Mouse (Mus musculus) neural tube, embryonic 11.5 days (tissue): ENCODE data around the gene Ttc5. TPM values are rescaled to one million over a fixed set of nuclear protein-coding genes. Genes with fewer than 3 reads are reported as not detected.
A peak's percentile ranks its signal among the peaks of the same experiment; 100 is the strongest.

Experiments
- ATAC-seq: fragments of 200-750 bp; cut with Nextera tagmentation; 2 replicates; pipeline ENCODE4 v1.8.0; 2017; ENCODE audit warnings: moderate number of reproducible peaks, mild to moderate bottlenecking, moderate TSS enrichment, moderate library complexity; ENCODE audit not compliant: insufficient read depth, low FRiP score, low TSS enrichment
- DNase-seq: peaks from one replicate; pipeline ENCODE4 v3.0.0-alpha.2; 2015; ENCODE audit warnings: low spot score
- H3K27ac ChIP-seq: fragments of 300-500 bp; sonication (generic); 2 replicates; pipeline ENCODE4 v1.5.1; 2014; ENCODE audit warnings: low read depth, mild to moderate bottlenecking, low read length
- H3K27me3 ChIP-seq: fragments of 300-500 bp; sonication (generic); 2 replicates; pipeline ENCODE4 v1.6.1; 2014; ENCODE audit warnings: mild to moderate bottlenecking, low read length, mixed read lengths; ENCODE audit not compliant: control insufficient read depth, insufficient read depth
- H3K36me3 ChIP-seq: fragments of 300-500 bp; sonication (generic); 2 replicates; pipeline ENCODE4 v1.6.1; 2014; ENCODE audit warnings: mild to moderate bottlenecking, low read length, moderate library complexity, mixed read lengths; ENCODE audit not compliant: control insufficient read depth, insufficient read depth
- H3K4me1 ChIP-seq: fragments of 300-500 bp; sonication (generic); 2 replicates; pipeline ENCODE4 v1.6.1; 2014; ENCODE audit warnings: low read length, mixed read lengths; ENCODE audit not compliant: control insufficient read depth, insufficient read depth
- H3K4me2 ChIP-seq: fragments of 300-500 bp; sonication (generic); 2 replicates; pipeline ENCODE4 v1.6.1; 2014; ENCODE audit warnings: low read depth, mild to moderate bottlenecking, moderate library complexity
- H3K4me3 ChIP-seq: fragments of 300-500 bp; sonication (generic); 2 replicates; pipeline ENCODE4 v1.5.1; 2014; ENCODE audit warnings: low read depth, low read length
- H3K9ac ChIP-seq: fragments of 300-500 bp; sonication (generic); 2 replicates; pipeline ENCODE4 v1.6.1; 2014; ENCODE audit warnings: mild to moderate bottlenecking, low read length
- H3K9me3 ChIP-seq: fragments of 300-500 bp; sonication (generic); 2 replicates; pipeline ENCODE4 v1.6.1; 2016; ENCODE audit warnings: low read length; ENCODE audit not compliant: control insufficient read depth
- WGBS: fragments of 180-500 bp; shearing (Covaris S2); extraction: QIAGEN DNeasy Blood & Tissue Kit; methylation state at CpG from one replicate; pipeline ENCODE4 v1.1.7; 2014; 5-methylcytosine and 5-hydroxymethylcytosine counted together
- polyA plus RNA-seq: library from polyadenylated mRNA; unstranded; fragments of >200 nt; fragmentation: Nextera tagmentation; extraction: Ambion mirVana; gene quantifications from 2 replicates; pipeline ENCODE4 v1.2.1, GENCODE M21; 2014

Gene Ttc5
- polyA plus RNA-seq, 1 experiment from 2014 or later = 100 TPM

GRCm38 (mm10) chr14:50795261-50795935 lies 10.1 kb upstream of the Ttc5 start:
- no peak for DNase-seq
- no peak for ATAC-seq
- WGBS = 93% methylated on average over 24 of the region's 24 CpGs
- Histone ChIP-seq H3K4me3 (no peak overlapping the region), H3K27ac (no peak overlapping the region), H3K36me3 (no peaks in the 10 kb centered on the region), H3K9me3 (no peaks in the 10 kb centered on the region), H3K9ac (no peak overlapping the region), H3K4me1 (no peaks in the 10 kb centered on the region), H3K4me2 (no peak overlapping the region), H3K27me3 (no peaks in the 10 kb centered on the region)

GRCm38 (mm10) chr14:50788157-50788556 lies 2.8 kb upstream of the Ttc5 start:
- Histone ChIP-seq H3K9ac (no peak overlapping the region), H3K4me2 (no peak overlapping the region), H3K27me3 (no peaks in the 10 kb centered on the region), H3K4me3 (no peak overlapping the region), H3K36me3 (no peaks in the 10 kb centered on the region), H3K4me1 (0 out of 2 replicates have a peak, but pooled peaks cover 3% of the 10 kb centered on the region), H3K27ac (no peak overlapping the region), H3K9me3 (no peaks in the 10 kb centered on the region)
- 19% methylated on average over 2 of the region's 2 CpGs for WGBS
- DNase-seq (no peak), ATAC-seq (no peak)

GRCm38 (mm10) chr14:50784391-50785250 lies 698 bp downstream of the Ttc5 start:
- no peak for DNase-seq
- H3K9me3 ChIP-seq = no peaks in the 10 kb centered on the region
- H3K36me3 ChIP-seq = peaks cover 6% of the 10 kb centered on the region
- 0 out of 2 replicates have a peak overlapping the region, but pooled peaks have one; percentile 44 for H3K27ac ChIP-seq
- no peaks in the 10 kb centered on the region for H3K27me3 ChIP-seq
- 0 out of 2 replicates have a peak, but pooled peaks cover 3% of the 10 kb centered on the region for H3K4me1 ChIP-seq
- 31% methylated on average over 16 of the region's 16 CpGs for WGBS
- H3K4me2 ChIP-seq = peak overlapping the region; percentile 48
- peak overlapping the region; percentile 76 for H3K9ac ChIP-seq
- no peak; the same call in 1 of the 2 replicates for ATAC-seq
- peak overlapping the region; percentile 83 for H3K4me3 ChIP-seq

GRCm38 (mm10) chr14:50782166-50782565 lies 3.2 kb downstream of the Ttc5 start:
- no peak for DNase-seq
- H3K27me3 ChIP-seq = no peaks in the 10 kb centered on the region

GRCm38 (mm10) chr14:50771342-50771741 lies 14.0 kb downstream of the Ttc5 start:
- Histone ChIP-seq H3K9ac (no peak overlapping the region), H3K27me3 (no peaks in the 10 kb centered on the region), H3K36me3 (peaks cover 9% of the 10 kb centered on the region), H3K4me1 (no peaks in the 10 kb centered on the region), H3K27ac (no peak overlapping the region), H3K4me2 (no peak overlapping the region), H3K4me3 (no peak overlapping the region), H3K9me3 (no peaks in the 10 kb centered on the region)
- no peak for ATAC-seq
- 87% methylated on average over 2 of the region's 2 CpGs for WGBS
- no peak for DNase-seq

More at GRCm38 (mm10) chr14:50782166-50782565, 3.2 kb downstream of the Ttc5 start:
- Histone ChIP-seq H3K9ac (no peak overlapping the region), H3K27ac (no peak overlapping the region), H3K4me2 (no peak overlapping the region), H3K9me3 (no peaks in the 10 kb centered on the region), H3K4me1 (0 out of 2 replicates have a peak, but pooled peaks cover 3% of the 10 kb centered on the region), H3K4me3 (no peak overlapping the region), H3K36me3 (peaks cover 8% of the 10 kb centered on the region)
- no peak for ATAC-seq
- 92% methylated on average over 3 of the region's 3 CpGs for WGBS

GRCm38 (mm10) chr14:50765736-50766135 lies 19.6 kb downstream of the Ttc5 start:
- Histone ChIP-seq H3K27ac (no peak overlapping the region), H3K4me2 (no peak overlapping the region), H3K27me3 (no peaks in the 10 kb centered on the region), H3K9ac (no peak overlapping the region), H3K36me3 (peaks cover 2% of the 10 kb centered on the region; the same call in 1 of the 2 replicates), H3K4me3 (no peak overlapping the region), H3K9me3 (no peaks in the 10 kb centered on the region), H3K4me1 (no peaks in the 10 kb centered on the region)
- ATAC-seq (no peak), DNase-seq (no peak)
- WGBS = 94% methylated on average over 6 of the region's 6 CpGs

- H3K9me3 ChIP-seq = no peaks in the 10 kb centered on the region
- no peak overlapping the region for H3K4me3 ChIP-seq
- DNase-seq = no peak
- H3K4me2 ChIP-seq = no peak overlapping the region
- no peaks in the 10 kb centered on the region for H3K27me3 ChIP-seq
- H3K4me1 ChIP-seq = no peaks in the 10 kb centered on the region
- no peak for ATAC-seq
- WGBS = 77% methylated on average over 5 of the region's 5 CpGs
- H3K9ac ChIP-seq = no peak overlapping the region
- no peak overlapping the region for H3K27ac ChIP-seq
- no peaks in the 10 kb centered on the region for H3K36me3 ChIP-seq
Measured at GRCm38 (mm10) chr14:50758416-50759085, 26.8 kb downstream of the Ttc5 start.

GRCm38 (mm10) chr14:50744994-50745393 lies 40.3 kb downstream of the Ttc5 start, which contains the start of gene Olfr749:
Gene Olfr749, minus strand, starts transcription at chr14:50745094.
- H3K4me3 ChIP-seq = no peak within 1 kb of the TSS
- H3K27ac ChIP-seq = no peak within 1 kb of the TSS
- ATAC-seq (no peak), DNase-seq (no peak)
- H3K27me3 ChIP-seq = no peaks in the 10 kb centered on the region
- H3K4me1 ChIP-seq = no peaks in the 10 kb centered on the region
- H3K9me3 ChIP-seq = no peaks in the 10 kb centered on the region
- H3K4me2 ChIP-seq = no peak within 1 kb of the TSS
- H3K36me3 ChIP-seq = no peaks in the 10 kb centered on the region
- no peak within 1 kb of the TSS for H3K9ac ChIP-seq
